Mouse (Mus musculus) natural killer cell, adult 2 months (primary cell): ENCODE results near the gene Tfrc.

Source experiments
- DNase-seq, 2 experiments: peaks; one replicate each; pipeline ENCODE4 v3.0.0; 2022; ENCODE audit warnings: low spot score in 2 of 2

The Tfrc gene

GRCm38 (mm10) chr16:32668030-32668429 is 59.3 kb downstream of the Tfrc start:
- no peak for DNase-seq

DNA sequence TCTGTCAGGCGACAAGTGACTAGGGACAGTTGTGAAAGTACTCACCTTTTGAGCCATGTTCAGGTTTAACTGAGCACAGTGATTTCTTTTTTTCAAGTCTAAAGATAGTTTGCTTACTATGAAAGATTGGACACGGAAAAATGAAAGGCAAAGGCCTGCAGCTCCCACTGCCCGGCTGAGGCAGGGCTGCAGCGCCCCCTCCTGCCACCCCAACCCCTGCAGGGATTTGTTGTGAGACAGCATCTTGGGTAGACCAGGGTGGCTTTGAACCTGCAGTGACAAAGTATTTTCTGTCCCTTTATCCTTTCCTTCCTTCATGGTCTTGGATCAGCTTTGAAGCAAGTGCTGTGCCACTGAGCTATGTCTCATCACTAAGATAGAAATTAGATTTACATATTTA is 59.8 kb downstream of the Tfrc start:
- peak in 1 of 2 experiments; percentile 46 for DNase-seq

GRCm38 (mm10) chr16:32669243-32669642 is 60.5 kb downstream of the Tfrc start:
- DNase-seq = no peak

GRCm38 (mm10) chr16:32670354-32671124 is 61.8 kb downstream of the Tfrc start:
- no peak for DNase-seq

- DNase-seq = no peak
These were observed 62.6 kb downstream of the Tfrc start for GRCm38 (mm10) chr16:32671206-32671887.

DNA sequence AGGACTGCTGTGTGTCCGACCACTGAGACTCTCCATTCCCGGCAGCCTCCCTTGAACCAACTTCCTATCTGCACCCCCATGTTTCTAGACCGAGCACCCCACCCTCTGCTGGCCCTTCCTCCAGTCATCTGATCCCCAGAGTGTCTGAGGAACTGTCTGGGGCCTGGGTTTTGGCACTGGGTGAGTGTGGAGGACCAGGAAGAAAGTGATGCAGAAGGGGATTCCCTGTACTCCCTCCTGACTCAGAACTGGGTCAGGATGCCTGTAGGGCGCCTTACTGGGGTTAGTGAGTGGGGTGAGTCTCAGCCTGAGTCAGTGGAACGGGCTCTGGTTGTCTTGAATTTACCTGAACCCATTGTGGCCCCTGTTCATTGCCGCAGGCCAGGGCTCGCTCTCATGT is 63.5 kb downstream of the Tfrc start:
- DNase-seq = no peak

GRCm38 (mm10) chr16:32672861-32673560 is 64.3 kb downstream of the Tfrc start:
- DNase-seq = no peak

GRCm38 (mm10) chr16:32674121-32674740 is 65.5 kb downstream of the Tfrc start:
- no peak for DNase-seq

DNA sequence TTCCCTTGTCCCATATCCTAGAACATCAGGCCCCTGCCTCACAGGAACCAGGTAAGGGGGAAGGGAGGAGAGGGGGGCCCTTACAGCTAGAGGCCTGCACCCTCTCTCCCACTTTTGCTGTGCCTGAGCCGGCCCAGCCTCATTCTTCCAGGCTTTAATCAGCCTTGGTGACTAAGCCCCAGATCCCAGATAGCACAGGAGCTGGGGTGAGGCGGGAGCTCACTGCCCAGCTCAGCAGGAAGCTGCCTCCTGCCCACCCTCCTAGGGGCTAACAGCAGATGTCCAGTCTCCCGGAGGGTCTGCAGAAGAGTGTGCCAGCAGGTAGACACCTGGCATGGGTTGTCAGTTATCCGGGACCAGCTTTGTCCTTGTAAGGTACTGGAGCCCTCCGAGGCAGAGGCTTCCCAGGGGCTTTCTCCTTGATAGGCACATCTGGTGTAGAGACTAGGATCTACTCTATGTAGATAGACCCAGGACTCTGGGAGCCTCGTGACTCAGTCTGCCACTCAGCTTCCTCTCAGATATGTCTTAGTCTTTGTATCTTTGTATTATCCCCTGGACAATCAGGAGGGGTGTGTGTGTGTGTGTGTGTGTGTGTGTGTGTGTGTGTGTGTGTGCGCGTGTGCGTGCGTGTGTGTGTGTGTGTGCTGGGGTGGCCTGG is 68.5 kb downstream of the Tfrc start:
- DNase-seq = no peak

- DNase-seq = no peak
These were observed 69.2 kb downstream of the Tfrc start for GRCm38 (mm10) chr16:32677903-32678302.

GRCm38 (mm10) chr16:32678812-32679211 is 70.1 kb downstream of the Tfrc start:
- DNase-seq = no peak

GRCm38 (mm10) chr16:32679976-32680375 is 71.3 kb downstream of the Tfrc start:
- no peak for DNase-seq

- no peak for DNase-seq
These were observed 72.1 kb downstream of the Tfrc start for GRCm38 (mm10) chr16:32680806-32681205.

DNA sequence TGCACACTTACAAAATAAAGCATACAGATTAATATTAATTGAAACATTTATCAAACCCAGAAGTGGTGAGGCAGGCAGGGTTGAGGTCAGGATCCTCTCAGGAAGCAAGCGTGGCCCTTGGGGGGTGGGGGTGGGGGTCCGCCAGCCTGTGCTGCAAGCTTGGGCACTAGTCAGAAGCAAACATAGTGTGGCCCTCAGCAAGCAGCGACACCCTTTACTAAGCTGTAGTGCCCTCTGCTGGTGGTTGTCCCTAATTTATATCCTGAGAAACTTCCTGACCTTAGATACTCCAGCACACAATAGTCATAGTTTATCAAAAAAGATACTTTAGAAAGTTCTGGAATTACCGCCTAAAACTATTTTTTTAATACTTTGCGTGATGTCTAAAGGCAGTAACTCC is 73.5 kb downstream of the Tfrc start:
- DNase-seq = peak; percentile 53 to 67
